Mouse (Mus musculus) R1 (cell line): ENCODE measurements around the gene Foxc2.
A peak's percentile ranks its signal among the peaks of the same experiment; 100 is the strongest.

Experiments used
- DNase-seq: peaks from one replicate; pipeline ENCODE4 v3.0.0-alpha.2; 2018; ENCODE audit warnings: low read depth, low spot score

Foxc2 gene

GRCm38 (mm10) chr8:121115948-121116347, at the start of gene Foxc2:
Gene Foxc2, plus strand, starts transcription at chr8:121116171.
- peak; percentile 97 for DNase-seq

GRCm38 (mm10) chr8:121071454-121071853, 44.5 kb upstream of the Foxc2 start:
- no peak for DNase-seq

GRCm38 (mm10) chr8:121072406-121073130, 43.4 kb upstream of the Foxc2 start:
- no peak for DNase-seq

GRCm38 (mm10) chr8:121073174-121074107, 42.5 kb upstream of the Foxc2 start:
- DNase-seq = no peak

GRCm38 (mm10) chr8:121074108-121074847, 41.7 kb upstream of the Foxc2 start:
- DNase-seq = no peak

DNA sequence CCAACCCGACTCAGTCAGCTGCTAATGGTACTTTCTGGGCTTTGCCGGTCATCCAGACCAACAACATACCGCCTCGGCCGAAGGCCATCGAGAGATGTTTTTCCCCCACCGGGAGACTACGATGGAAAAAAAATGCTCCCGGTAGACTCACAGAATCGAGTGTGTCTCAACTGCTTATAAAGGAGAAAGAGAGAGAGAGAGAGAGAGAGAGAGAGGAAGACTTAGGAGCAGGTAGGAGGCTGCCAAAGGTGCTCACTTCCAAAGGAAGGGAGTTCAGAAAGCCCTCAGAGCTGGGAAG, 41.2 kb upstream of the Foxc2 start:
- DNase-seq = no peak

- DNase-seq = no peak
Observed at GRCm38 (mm10) chr8:121075936-121076335, 40.0 kb upstream of the Foxc2 start.

DNA sequence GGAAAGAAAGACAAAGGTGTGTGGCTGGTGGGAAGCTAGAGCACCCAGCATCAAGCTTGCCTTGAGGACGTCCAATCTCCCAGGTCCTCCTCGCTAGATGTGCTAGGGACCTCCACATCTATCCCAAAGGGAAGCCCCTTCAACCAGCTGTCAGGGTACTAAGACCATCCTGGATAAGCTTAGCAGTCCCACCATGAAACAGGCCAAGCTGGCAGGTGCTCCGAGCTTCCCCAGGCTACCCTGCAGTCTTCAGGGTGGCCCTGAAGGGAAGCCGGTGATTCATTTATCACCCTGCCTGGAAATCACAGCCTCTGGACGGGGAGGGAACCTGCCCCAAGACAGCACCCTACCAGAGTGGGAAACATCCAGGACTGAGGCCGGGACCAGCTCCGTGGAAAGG, 39.4 kb upstream of the Foxc2 start:
- DNase-seq = no peak

- DNase-seq = no peak
Observed at GRCm38 (mm10) chr8:121078721-121079120, 37.2 kb upstream of the Foxc2 start.

DNA sequence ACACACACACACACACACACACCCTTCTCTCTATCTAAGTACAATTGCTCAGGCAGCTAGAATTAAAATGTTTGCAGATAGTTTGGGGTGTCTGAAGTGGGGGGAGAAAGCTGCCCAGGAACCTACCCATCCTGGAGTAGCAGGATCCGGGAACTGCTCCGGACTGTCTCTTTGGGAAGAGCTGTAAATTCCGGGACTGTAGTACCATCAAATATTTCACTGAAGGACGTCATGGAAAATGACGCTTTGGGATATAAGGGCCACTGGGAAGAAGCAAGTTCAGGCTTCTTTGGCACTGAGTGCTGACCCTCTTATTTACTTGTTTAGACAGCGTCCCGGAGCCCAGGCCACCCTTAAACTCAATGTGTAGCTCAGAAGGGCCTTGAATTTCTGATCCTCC, 36.8 kb upstream of the Foxc2 start:
- DNase-seq = no peak

DNA sequence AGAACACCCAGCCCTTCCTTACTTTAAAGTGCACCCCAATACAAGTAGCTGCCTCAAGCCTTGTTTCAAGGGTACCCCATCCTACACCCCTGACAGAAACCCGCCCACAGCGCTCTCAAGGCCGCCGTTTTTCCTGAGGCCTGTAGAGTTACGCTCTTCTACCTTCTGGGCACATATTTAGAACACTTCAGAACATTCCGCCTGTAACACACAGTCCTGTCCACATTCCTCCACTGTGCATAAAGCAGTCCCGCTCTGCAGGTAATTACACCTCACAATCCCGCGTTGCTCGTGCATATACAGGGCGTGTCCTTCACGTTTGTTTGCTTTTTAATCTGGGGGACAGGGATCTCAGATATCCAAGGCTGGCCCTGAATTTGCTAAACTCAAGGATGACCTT, 36.0 kb upstream of the Foxc2 start:
- DNase-seq = no peak

DNA sequence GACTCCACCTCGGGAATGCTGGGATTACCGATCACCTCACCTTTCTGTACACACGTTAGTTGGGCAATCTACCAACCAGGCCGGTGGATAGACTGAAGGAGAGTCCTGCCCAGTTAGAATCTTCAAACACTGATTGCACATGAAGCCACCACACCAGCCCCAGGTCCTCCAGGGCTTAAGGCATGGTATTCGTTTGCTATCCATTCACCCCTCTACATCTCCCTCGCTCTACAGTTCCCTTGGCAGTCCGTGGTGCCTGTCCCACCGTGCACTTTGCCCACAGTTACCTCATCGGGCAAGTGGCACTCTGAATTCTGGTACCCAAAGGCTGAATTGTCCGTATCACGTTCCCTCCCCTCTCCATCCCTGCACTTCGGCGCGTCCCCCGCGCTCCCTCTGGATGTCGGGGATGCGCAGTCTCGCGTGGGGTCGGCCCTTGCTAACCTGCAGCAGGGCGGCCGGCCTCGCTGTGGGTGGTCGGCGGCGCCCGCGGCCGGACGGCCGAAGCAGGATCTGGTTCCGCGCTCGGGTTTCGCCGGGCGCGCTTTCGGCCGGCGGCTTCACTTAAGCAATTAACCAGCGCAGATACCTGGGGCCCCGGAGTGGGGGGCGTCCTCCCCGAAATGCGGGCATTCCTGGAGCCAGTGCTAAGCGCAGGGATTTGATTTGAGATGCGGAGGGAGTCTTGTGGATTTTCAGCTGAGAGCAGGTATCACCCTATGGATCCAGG, 35.4 kb upstream of the Foxc2 start:
- DNase-seq = no peak

GRCm38 (mm10) chr8:121081398-121081797, 34.6 kb upstream of the Foxc2 start:
- DNase-seq = no peak

DNA sequence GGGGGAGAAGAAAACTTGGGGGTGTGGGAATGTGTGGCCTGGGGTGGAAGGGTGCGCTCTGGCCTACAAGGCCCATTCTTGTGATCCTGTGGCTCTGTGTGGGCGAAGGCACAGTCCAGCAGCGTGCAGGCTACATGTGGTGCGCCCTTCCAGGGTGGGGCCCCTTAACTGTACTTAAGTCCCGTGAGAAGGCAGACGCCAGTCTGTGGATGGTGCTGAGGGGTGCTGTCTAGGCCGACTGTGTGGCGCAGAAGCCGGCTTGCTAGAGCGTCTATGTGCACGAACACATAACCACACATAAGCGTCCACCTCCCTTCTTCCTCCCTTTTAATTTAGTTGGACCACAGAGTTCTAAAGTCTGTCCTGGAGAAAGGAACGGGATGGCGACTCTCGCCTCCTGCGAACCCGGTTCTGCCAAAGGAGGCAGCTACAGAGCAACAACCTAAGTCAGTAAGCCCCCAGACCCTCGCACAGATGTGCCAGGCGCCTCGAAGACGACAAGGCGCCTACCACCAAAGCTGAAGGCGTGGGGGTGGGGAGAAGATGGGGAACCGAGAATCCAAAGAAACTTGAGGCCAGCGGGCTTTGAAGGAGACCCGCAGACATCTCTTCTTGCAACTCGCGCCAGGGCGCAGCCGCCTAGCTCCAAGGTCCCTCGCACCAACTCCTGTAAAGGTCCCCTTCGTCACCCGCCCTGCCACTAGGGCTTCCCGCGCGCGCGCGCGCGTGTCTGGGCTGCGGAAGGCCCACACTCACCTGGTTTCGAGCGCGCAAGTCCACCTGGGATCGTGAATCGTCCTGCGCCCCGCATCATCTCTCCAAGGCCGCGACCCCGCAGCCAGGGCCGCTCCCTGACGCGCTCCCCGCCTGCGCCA, 33.5 kb upstream of the Foxc2 start:
- peak; percentile 52 for DNase-seq

- peak; percentile 81 for DNase-seq
Observed at GRCm38 (mm10) chr8:121083093-121083935, 32.7 kb upstream of the Foxc2 start.

- no peak for DNase-seq
Observed at GRCm38 (mm10) chr8:121083936-121084209, 32.1 kb upstream of the Foxc2 start.

DNA sequence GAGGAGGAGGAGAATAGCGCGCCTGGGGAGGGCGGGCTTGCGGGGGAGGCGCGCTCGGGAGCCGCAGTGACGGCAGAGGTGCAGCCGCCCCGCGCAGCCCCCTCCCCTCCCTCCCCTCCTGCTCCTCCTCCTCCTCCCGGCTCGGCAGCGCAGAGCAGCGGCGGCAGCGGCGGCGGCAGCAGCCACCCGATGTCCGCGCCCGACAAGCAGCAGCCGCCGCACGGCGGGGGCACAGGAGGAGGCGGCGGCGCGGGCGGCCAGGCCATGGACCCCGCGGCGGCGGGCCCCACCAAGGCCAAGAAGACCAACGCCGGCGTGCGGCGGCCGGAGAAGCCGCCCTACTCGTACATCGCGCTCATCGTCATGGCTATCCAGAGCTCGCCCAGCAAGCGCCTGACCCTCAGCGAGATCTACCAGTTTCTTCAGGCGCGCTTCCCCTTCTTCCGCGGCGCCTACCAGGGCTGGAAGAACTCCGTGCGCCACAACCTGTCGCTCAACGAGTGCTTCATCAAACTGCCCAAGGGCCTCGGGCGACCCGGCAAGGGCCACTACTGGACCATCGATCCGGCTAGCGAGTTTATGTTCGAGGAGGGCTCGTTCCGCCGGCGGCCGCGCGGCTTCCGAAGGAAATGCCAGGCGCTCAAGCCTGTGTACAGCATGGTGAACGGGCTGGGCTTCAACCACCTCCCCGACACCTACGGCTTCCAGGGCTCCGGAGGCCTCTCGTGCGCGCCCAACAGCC, 31.6 kb upstream of the Foxc2 start, which contains the start of gene Foxf1:
Foxf1 (plus strand) TSS at position 177 of the 742 bp plus-strand sequence.
- DNase-seq = peak; percentile 54

DNA sequence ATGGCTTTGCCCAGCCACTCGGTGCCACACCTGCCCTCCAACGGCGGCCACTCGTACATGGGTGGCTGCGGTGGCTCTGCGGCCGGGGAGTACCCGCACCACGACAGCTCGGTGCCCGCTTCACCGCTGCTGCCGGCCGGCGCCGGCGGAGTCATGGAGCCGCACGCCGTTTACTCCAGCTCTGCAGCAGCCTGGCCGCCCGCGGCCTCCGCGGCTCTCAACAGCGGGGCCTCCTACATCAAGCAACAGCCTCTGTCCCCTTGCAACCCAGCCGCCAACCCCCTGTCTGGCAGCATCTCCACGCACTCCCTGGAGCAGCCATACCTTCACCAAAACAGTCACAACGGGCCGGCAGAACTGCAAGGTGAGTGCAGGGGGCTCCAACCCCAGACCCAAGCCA, 31.0 kb upstream of the Foxc2 start:
- DNase-seq = no peak

DNA sequence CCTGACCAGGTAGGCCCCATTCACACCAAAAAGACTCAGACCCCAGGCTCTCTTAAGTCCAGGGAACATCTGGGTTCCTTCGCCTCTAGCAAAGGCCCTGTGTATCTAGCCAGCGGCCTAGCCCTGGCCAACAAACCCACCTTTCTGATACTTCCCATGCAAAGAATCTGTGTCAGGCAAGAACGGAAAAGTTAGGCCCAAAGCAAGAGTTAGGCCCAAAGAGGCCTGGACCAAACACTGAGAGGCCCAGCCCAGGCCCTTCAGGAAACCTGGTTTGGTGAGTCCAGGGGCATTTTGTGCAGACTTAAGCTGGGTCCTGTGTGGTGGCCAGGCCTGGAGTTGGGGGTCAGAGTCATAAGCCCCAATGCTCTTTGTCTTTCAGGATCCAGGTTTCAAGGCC, 30.4 kb upstream of the Foxc2 start:
- no peak for DNase-seq
